Mouse (Mus musculus) layer of hippocampus, adult 9-10 months (tissue): ENCODE data around the gene Dvl2.
"Not testable (repeated sequence)": the region's sequence is repeated elsewhere in the genome, so short reads cannot be mapped to it uniquely, and the experiment has no call there.

Experiments used
- DNase-seq: peaks from one replicate; pipeline ENCODE4 v3.0.0; 2022; ENCODE audit warnings: low spot score

The Dvl2 gene

DNA sequence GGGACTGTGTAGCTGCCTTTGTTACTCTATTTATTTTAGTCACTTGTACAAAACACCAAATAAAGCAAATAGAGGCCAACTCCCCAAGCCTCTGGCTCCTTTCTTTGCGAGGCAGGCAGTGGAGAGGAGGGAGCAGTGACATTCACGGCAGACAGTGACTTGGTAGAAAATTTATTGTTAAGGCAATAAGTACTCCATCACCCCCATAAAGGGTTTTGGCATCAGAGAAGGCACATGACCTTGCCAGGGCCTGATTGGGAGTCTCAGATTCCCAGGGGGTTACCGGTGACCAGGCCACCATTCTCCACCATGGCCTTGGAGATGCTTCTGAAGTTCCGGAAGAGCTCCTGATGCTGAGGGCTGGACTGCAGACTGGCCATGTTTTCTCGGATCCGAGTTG is 9.6 kb downstream of the Dvl2 start:
- DNase-seq = no peak

DNA sequence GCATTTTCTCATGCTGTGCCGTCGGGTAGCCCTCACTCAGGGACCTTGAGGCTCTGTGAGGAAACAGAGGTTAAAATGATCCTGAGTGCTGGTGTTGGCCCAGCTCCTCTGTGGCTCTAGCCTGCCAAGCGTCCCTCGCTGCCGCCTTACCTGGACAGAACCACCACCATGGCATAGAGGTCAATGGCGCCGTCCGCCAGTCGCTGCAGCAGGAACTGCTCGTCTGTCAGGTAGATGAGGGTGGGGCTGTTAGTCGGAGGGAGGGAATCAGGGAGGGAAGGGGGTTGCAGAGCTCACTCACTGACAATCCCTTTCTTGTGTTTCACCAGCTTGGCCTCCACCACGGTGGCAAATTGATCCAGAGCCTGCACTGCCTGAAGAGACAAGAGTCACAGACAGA is 10.2 kb downstream of the Dvl2 start:
- DNase-seq = no peak

DNA sequence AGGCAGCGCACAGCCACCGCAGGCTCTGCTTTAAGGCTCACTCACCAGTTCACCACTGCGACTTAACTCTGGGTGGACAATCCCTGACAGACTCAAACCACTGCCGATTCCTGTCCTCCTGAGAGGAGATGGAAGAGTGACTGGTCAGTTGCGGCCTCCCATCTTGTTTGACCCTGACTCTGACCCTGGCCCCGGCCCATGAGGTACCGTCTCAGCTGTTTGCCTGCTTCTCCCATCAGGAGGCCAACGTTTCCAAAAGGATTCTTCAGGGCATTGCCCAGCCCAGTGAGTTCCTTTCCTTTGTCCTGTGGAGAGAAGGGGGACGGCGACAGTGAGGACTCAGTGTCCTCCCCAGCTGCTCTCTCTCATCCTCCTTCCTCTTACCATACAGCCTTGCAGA is 10.6 kb downstream of the Dvl2 start:
- DNase-seq = no peak

DNA sequence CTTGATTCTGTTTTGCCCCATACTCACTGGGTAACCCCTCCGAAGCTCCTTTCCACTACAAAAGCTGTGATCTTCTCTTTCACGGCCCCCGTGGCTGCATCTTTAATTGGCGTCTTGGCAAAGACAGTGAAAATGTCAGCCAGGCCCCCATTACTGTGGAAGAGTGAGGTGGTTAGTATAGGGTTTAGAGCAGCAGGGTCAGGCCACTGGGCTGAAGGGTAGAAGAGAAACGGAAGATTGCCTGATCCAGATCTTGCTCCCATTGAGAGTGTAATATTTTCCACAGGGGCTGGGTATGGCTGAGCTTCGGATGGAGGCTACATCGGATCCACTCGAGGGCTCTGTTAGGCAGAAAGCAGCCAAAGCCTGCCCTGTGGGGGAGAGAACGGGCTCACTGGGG is 12.5 kb downstream of the Dvl2 start:
- no peak for DNase-seq

DNA sequence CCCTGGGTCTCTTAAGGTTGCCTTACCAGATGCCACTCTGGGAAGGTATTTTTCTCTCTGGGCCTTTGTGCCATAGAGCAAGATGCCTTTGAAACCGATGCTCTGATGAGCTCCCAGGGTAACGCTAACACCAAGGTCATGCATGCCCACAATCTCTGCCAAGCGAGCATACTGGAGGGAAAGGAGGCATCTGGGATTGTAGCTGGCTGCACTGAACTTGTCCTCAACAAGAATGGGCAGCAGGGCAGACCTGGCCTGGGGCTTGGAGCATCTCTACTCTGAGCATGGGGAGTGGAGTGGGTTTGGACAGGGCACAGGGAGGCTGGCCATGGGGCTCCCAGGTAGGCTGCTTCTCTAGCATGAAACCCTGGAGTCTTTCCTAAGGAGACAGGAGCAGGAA is 13.0 kb downstream of the Dvl2 start:
- no peak for DNase-seq

DNA sequence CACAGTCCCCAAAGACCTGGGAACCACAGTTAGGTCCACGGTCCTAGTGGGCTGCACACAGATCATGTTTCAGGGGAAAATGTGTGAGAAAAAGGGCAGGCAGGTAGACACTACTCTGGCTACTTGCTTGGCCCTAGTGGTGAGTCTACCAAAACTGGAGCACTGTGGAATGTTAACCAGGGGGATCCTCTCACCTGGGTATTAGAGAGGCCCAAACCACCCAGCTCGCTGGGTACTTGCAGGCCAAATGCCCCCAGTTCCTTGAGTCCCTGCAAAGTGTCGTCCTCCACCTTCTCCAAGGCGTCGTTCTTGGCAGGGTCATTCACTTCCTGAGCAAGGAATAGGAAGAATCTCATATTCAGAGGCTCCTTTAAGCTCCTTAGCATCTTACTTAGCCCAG is 13.7 kb downstream of the Dvl2 start:
- DNase-seq = no peak

- DNase-seq = no peak
These were observed 14.6 kb downstream of the Dvl2 start, which contains the start of gene Acadvl for GRCm38 (mm10) chr11:70014880-70015558. TSS of gene Acadvl (minus strand) at chr11:70015411.

- DNase-seq = no peak
These were observed 15.3 kb downstream of the Dvl2 start for GRCm38 (mm10) chr11:70015677-70016076.

- DNase-seq = not testable (repeated sequence)
These were observed 15.8 kb downstream of the Dvl2 start for GRCm38 (mm10) chr11:70016177-70016576.

GRCm38 (mm10) chr11:70016669-70017068 is 16.3 kb downstream of the Dvl2 start, which contains the start of gene Dlg4:
TSS of gene Dlg4 (plus strand) at chr11:70016942.
- no peak for DNase-seq

GRCm38 (mm10) chr11:70017199-70017767 is 16.9 kb downstream of the Dvl2 start:
- DNase-seq = no peak

DNA sequence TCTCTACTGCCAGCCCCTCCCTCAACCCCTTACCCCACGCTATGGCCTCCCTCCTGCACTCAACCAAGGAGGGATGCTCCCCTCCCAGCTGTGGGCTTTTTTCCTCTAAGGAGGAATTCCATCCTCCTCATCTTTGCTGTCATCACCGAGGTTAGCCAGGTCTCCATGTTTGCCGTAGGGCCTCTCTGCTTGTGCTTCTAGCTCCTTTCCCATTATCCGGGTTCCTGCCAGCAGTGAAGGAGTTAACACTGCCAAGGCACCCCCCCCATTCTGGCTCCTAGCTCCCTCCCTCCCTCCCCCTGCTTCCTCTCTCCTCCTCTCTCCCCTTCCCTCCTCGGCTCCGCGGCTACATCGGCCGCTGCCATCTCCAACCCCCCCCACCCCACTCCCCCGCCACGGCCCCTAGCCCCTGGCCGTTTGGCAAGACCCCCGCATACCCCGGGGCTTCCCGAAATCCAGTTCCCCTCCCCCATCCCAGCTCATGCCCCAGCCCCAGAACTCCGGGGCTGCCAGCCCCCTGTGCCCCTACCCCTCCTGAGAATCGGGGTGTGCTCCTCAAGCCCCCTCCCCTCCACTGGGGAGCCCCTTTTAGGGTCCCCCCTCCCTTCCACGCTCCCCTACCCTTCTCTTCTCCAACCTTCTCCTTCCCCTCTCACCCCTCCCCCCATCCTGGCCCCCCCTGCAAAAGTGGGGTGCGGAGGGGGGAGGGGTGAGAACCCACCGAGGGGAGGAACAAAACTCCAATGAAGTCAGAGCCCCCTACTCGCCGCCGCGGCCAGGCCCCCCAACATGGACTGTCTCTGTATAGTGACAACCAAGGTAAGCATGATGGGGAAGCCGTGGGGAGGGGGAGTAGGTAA is 18.0 kb downstream of the Dvl2 start:
- DNase-seq = no peak

- DNase-seq = no peak
These were observed 19.2 kb downstream of the Dvl2 start for GRCm38 (mm10) chr11:70019495-70020021.

- DNase-seq = no peak
These were observed 19.7 kb downstream of the Dvl2 start for GRCm38 (mm10) chr11:70020022-70020631.

- DNase-seq = no peak
These were observed 20.4 kb downstream of the Dvl2 start for GRCm38 (mm10) chr11:70020731-70021263.

GRCm38 (mm10) chr11:70021264-70022132 is 21.1 kb downstream of the Dvl2 start:
- peak; percentile 98 for DNase-seq

- DNase-seq = no peak
These were observed 23.2 kb downstream of the Dvl2 start for GRCm38 (mm10) chr11:70023481-70024150.

DNA sequence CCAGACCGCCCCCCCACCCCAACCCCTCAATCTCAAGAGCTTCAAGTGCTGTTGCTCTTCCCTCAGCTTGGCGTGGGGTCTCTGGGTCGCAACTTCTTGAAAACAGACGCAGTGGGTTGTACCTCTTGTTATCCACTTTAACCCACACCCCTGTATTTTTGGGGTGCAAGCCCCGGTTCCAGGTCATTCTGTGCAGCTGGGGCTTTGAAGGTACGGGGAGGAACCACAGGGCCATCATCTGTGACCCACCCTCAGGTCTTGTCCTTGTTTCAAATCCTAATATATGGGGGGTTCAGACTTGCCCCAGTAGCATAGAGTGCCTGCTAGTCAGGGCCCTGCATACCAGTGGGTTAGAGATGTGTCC is 23.7 kb downstream of the Dvl2 start:
- DNase-seq = no peak

- DNase-seq = no peak
These were observed 26.3 kb downstream of the Dvl2 start for GRCm38 (mm10) chr11:70026689-70027088.

DNA sequence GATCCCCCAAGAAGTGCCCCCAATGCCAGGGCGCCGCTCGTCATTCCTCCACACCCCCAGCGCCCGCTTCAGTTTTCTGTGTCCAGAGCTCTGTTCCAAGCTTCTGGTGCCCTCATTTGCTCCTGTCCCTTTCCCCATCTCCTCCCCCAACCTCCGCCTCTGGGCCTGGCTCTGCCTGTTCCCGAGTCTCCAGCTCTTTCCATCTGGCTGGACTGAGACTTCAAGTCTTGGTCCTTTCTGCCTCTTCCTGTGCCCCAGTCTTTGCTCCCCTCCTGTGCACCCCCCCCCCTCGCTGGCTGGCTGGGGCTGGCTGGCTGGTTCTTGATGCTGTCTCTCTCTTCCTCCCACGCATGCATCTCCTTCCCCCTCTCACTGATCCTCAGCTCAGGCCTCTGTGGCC is 27.0 kb downstream of the Dvl2 start:
- DNase-seq = no peak
